Mouse (Mus musculus) adrenal gland, adult 8-10 months (tissue): Measurements from ENCODE around the gene Rmdn2. TPM values are rescaled to one million over a fixed set of nuclear protein-coding genes. Genes with fewer than 3 reads are reported as not detected.

ENCODE experiments used
- DNase-seq: peaks from one replicate; pipeline ENCODE4 v3.0.0; 2022
- total RNA-seq, 4 experiments: library from RNA; stranded (reverse); gene quantifications; 2 replicates each; pipeline ENCODE4 v1.2.4; 2022

Gene Rmdn2
- total RNA-seq, 4 experiments from 2014 or later, result 347 to 537 (median 455) TPM

DNA sequence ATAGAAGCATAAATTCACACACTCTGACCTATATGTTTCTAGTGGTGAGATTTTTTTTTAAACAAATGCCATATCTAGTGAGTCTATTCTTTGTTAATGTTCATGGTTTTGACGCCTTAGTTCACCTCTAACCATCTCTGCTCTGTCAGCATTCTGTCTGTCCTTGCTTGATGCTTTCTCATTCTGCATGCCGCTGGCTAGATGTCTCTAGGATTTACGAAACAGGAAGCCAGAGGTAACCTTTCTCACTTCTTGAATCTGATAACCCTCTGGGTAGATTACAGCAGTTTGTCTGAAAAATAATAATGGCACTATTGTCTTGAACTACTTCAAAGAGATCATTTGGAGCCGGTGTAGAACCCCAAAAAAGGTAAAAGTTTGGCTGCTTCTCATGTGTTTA lies 5.0 kb downstream of the Rmdn2 start:
- no peak for DNase-seq

DNA sequence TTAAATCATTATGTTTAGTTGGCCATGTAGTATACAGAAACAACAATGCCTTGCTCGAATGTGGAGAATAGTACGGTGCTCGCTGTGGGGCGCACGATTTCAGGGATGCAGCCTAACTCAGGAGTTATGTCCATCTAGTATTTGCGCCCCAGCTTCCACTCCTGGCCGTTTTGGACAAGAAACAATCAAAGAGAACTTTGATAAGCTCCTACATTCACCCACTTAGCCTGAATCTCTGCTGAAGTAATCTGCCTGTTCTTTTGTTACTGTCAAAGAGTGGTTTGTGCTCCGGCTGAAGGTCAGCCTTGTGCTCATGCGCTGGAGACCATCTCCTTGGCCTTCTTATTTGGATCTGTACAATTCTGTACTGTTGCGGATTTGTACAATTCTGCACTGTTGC lies 6.8 kb downstream of the Rmdn2 start:
- DNase-seq, result no peak

DNA sequence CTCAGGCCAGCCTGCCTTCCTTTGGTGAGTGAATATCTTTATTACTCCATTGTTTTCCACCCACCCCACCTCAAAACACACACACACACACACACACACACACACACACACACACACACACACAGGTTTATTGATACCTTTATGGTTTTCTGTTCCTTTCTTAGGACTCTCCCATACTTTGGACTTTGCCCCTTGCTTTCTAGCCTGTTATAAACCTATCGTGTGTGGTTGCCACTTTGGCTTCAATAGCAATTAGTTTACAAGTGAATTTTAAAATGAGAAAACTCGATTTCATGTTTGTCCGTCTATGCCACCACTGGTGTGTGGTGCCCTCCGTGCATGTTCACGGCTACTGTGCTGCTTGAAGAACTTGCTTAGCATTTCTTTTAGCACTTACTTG lies 7.3 kb downstream of the Rmdn2 start:
- DNase-seq, result no peak

DNA sequence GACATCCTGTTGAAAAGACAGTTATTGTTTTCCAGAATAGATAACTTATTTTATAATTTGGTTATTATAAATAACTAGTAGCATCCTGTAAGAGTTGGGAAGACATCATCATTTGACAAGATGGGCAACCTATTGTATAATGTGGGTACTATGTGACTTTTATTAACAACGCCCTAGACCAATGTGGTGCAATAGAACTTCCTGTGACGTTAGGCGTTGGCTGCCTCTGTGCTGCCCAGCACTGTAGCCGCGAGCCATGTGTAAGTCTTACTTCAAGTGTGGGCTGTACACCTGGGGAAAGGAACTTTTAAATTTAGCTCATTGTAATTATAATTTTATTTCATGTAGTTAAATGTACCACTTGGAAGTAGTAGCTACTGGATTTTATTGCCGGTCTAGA lies 10.4 kb downstream of the Rmdn2 start:
- no peak for DNase-seq

DNA sequence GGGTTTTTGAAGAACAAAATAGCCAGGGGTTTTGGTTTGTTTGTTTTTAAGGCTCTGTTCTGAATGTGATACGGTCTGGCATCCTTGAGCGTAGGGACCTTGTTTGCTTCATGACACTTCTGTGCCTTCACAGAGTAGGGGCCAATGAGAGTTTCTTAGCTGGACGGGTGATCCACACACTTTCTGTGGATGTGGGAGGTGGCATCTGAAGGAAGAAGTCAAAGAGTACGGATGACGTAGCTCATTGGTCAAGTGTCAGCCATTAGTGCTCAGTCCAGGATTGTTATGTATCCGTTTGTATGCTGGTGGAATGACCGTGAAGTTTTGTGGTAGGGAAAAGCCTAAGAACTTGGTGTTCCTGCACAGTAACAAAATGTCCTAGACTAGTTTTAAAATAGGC lies 10.9 kb downstream of the Rmdn2 start:
- DNase-seq, result no peak

DNA sequence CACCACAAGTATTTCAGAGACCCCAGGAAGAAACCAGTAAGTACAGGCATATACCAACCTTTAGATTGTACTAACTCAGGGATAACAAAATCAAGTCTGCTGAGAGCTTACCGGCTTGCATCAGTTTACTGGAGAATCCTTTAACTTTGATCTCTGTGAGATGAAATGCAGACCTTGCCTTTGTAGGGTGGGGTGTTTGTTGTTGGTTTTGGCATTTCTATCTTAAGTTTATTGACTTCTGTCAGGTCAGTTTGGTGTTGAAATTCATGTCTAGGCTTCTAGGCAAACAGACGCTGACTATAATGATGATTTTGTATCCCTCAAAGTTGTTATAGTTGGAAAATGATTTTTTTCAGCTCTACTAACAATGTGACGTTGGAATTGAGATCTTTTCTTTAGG lies 12.2 kb downstream of the Rmdn2 start:
- no peak for DNase-seq

DNA sequence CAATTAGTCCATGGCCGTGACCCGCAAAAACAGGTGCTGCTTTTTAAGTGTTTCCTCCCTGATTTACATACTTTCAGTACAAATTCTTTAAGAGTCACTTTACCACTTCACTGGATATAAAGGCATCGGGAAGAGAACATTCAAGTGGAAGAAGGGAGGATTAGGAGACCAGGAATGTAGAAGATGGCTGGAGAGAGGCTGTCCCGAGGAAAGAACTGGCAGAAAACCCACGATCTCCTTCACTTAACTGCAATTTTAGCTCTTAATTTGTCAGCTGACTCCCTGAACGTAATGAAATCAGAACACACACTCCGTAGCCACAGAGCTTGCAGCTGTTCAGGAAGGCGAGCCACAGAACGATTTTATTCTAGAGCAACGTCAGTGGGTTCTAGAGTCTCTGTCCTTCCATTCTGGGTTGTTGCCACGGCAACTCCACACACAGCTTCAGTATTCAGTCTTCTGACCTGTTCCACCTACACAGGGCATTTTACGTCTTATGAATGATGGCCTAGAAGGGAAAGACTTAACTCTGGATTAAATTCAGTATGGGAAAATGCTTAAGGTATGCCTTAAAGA lies 14.7 kb downstream of the Rmdn2 start:
- no peak for DNase-seq

DNA sequence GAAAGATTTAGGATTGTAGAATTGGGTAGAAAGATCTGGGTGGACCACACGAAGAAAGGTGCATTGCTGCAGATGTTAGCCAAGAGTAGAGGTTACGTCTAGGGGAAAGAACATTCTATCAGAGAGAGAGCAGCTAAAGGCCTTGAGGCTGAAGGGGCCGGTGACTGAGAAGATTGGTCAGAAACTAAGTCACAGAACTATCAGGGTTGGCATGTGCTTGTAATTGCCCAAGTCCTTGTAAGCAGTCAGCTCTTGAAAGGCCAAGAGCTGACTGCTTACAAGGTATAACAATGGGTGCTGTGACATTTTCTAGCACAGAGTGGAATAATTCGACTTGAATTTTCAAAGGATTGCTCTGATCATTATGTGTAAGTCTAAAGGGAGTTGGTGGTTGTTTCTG lies 38.2 kb downstream of the Rmdn2 start:
- DNase-seq, result peak; percentile 28

DNA sequence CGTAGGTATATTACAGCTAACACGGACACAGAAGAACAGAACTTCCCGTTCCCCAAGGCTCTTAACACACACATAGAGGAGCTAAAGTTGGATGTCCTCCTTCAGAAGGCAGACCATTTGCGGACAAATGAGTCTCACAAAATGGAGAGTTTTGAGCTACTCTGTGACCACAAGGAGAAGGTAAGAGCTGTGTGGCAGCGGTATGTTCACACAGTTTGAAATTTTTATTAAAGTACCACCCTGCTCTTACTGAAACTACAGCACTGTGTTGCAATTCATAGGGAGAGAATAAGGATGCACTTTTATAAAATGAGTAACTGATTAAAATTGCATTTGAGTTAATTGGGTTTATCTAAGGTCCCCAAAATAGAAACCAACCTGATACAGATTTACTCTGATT lies 38.6 kb downstream of the Rmdn2 start:
- no peak for DNase-seq

DNA sequence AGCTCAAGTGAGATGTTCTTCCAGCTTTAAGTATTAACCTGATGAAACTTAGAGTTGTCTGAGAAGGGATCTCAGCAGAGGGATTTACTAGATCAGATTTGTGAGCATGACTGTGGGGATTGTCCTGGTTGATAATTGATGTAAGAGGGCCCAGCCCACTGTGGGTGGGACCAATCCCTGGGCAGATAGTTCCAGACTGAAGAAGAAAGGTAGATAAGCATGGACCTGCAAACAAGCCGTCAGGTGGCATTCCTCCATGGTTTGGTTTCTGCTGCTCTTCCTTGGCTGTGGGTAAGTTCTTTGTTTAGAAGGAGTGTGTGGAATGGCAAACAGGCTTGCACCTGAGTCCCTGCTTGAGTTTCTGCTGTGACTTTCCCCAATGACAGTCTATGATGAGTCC lies 41.5 kb downstream of the Rmdn2 start:
- DNase-seq, result no peak

DNA sequence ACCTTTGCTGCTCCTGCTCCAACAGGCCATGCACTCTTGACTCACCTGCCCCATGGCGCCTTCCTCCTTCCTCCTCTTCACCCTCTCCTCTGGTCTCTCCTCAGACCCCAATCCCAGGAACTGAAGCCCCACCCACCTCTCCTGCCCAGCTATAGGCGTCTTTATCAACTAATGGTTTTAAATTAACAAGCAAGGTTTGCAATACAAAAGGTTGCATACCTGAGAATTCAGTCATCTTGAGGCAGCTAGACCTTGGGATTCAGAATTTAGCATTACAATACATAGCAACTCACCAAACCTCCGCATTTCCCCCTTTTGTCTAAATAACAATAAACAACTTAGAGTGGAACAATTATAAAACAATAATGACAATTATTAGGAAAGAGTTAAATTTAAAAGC lies 42.5 kb downstream of the Rmdn2 start:
- DNase-seq, result no peak

DNA sequence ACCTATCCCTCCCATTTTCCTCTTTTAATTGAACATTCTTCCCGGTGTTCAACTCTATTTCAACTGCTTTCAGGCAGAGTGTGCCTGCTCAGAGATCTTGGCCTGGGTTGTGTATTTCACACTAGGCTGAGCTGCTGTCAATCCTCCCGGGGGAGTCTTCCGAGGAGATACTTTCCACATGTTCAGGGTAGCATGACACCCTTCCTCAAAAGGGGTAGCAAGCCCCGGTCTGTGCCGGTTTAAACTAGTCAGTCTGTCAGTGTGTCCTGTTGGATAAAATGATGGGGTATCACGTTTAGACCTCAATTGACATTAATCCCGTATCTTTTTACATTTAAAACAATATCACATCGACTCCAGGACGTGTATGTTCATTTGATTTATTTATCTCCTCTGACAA lies 46.1 kb downstream of the Rmdn2 start:
- DNase-seq, result no peak

DNA sequence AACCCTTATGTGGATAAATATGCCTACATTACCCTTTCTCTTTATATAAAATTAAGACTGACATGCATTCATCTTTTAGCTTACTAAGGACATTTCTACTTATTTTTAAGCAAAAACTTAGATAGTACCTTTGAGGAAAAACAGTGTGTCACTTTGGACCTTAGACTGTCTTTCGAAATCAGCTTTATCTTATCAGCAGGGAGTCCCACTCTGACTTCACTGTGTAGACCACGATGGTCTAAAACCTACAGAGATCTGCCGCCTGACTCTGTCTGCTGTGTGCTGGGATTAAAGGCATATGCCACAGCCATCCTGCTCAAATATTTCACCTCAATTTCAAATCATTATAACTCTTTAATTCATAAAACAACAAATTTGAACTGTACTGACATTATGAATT lies 46.8 kb downstream of the Rmdn2 start:
- no peak for DNase-seq

DNA sequence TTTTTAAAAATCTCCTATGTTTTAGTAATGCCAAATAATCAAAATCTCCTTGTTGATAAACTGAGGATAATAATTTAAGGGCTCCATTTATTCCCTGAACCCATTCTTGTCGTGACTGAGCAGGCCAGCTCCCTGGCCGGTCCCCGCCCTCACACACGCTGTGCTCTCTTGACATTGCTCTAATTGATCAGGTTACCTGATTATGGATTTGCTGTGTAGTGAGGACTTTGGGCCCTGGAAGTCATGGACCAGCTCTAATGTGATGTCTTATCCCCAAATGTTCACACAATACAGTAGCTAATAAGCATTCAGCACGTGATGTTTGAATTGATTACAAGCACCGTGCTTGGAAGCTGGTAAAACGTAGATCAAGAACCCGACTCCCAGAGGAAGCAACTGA lies 47.2 kb downstream of the Rmdn2 start:
- DNase-seq, result no peak

DNA sequence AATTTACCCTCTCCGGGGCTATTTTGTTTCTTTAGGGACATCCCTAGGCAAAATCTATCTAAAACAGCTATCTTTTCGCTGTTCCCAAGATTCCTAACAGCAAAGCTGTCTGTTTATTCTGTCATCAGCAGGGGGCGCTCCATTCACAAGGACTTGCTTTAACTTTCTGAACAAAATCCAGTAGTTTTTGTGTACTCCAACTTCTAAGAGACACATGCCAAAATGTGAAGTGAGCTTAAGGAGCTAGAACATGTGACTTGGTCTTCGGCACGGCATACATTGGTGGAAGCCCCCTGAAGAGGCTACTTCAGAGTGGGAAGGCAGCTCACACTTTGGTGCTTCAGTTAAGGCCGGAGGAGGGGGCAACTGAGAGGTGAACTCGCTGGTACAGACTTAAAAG lies 49.7 kb downstream of the Rmdn2 start:
- DNase-seq, result peak; percentile 28

DNA sequence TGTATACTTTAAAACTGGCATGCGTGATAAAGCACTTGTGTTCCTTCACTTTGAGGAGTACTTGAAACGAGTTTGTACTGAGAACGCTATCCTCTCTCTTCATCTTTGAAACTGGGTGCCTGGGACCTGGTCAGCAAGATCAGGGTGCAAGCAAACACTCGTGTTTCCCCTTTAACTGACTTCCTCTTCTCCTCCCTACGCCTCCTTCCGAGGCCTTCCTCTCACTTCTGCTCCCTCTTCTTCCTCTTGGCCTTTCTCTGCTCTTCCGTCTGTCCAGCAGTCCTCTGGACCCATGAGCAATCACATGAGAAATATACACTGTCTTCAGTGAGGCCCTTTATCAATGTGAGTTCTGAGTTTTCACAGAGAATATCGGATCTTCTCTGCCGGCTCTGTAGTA lies 50.2 kb downstream of the Rmdn2 start:
- no peak for DNase-seq

DNA sequence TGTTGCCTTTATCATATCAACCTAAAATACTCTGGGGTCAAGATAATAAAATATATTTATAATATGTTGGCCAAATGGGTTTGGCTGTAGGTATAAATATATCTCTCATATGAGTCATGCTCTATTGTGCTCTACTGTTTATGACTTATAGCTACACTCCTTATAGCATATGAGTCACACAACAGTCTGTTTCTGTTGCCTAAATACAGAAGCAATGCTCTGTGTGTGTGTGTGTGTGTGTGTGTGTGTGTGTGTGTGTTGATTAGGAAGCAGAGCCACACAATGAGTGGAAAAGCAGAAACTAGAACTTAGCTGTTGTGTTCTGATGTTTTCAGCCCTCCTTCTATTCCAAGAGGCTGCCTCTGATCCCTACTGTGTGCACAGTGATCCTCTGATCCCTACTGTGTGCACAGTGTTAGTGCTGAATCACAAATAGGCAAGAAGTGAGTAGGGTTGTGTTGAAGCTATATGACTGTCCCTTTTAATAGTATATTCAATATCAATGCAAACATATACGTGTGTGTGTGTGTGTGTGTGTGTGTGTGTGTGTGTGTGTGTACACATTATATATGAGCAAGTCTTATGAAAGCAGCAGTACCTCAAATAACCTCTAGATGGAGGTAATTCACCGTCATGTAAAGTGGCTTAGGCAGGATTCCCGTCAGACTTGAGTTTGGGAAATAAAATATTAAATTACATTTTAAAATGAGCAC lies 51.9 kb downstream of the Rmdn2 start:
- DNase-seq, result no peak

DNA sequence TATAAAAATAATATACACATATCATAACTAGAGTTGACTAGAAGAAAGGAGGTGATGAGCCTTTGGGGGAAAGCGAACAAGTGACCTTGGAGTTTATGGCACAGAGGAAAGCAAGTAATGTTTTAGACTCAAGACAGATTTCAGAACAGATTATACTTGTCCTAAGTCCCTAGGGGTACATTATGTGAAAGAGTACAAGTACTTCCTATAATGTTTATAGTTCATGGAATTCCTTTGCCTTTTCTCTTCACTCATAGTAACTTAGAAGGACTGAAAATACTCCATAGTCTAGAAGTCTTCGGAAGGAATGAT lies 52.4 kb downstream of the Rmdn2 start:
- DNase-seq, result no peak

DNA sequence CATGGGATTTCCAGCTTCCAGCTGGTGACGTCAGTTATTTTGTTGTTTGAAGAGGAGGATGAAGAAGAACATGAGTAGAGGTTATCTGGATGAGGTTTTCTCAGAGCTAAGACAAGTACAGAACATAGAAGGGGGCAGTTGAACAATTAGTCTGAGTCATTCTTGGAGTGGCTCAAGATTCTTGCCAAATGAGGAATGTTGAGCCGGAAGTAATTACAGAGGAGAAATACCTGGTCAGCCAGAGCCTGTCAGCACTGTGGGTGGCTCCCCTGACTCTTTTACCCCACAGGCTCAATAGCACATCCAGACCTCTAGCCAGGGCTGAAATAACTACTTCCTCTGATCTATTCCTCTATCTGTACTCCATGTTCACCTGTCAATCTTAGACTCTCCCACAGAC lies 59.2 kb downstream of the Rmdn2 start:
- DNase-seq, result no peak

DNA sequence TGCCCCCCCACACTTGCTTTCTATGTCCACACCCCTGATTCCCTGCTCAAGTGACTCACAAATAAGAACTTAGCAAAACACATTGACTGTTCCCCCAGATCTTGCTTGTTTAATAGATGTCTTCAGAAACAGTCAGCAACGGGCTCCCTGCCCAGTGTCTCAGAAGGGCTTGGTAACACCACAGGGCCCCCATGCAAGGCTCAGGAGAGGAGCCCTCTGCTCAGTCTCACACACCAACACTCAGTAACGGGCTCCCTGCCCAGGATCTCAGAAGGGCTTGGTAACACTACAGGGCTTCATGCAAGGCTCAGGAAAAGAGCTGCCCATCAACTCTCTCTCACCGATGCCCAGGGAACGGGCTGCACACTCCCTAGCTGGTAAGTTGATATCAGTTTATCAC lies 83.4 kb downstream of the Rmdn2 start:
- DNase-seq, result no peak

DNA sequence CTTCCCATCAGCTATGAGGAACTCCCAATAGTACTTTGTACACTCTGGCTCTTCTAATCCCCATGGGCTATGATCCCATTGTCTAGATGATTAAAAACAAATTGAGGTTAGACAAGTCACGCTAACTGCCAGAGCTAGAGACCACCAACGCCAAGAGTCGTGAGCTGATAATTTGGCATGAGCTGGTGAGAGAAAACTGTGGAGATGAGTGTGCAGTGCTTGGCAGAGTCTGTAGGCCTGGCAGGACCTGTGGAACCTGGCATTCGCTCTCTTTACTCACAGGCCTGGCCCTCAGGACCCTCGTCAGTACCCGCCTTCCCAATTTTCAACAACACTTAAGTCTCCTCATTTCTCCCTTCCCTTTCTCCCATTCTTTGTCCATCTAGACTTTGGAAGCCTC lies 83.9 kb downstream of the Rmdn2 start:
- no peak for DNase-seq

DNA sequence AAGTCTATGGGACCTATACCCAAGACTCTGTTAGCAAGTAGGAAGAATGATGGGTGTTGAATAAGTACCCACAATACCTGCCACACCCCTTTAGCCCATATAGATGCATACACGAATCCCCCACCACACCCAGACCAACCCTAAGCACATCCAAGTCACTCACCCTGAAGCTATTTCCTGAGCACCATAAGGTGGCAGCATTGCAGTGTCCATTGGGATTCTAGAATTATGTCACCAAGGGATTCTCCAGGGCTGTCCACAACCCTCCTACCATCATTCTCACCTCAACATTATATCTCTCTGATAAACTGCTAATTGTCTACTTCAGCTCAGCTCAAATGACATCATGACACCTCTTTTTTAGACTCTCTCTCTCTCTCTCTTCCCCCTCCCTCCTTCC lies 87.5 kb downstream of the Rmdn2 start:
- no peak for DNase-seq

DNA sequence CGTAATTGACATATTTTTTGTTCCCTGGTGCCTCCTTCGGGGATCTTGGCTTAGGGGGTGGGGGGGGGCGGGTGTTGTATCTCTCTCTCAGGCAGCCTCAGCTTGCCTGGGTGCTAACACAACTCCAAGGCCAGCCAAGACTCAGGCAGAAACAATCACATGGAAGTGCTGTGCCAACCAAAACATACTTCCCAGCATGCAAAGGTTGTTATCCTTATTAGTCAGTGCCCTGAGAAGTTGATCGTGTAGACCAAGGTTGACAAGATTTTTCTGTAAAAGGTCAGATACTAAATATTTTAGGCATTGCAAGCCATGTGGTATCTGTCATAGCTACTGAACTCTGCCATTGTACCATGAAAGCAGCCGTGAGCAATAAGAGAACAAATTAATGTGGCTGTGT lies 89.2 kb downstream of the Rmdn2 start:
- DNase-seq, result peak; percentile 55

DNA sequence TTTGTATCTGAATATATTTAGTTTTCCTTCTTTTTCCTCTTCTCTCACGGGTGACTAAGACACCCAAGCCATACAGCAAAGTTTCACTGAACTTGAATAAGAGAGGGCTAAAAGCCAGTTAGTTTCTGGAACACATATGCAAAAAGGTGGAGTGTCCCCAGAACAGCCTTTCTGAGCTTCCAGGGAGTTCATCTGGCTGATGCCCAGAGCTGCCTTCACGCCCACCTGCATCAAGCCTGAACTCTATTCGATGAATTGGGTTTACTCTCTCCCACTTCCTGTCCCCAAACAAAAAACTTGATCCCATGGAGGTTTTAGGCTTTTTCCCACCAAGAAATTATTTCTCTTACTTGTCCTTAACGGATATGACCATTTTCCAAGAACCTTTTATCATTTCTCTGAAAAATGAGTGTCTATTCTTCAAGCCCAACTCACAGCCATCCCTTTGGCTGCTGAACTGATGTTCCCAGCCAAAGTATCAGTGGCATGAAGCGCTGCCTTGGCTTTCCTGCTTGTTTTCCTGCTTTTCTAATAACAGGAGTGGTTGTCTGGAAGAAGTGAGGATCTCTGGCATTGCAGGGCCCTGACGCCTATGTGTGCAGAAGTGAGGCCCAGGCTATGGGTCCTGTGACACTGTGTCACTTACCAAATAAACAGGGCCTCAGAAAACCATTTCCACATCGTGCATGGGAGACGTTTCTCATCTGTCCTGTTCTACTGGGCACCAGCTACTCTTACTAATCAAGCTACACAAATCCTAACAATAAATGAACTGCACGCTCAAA lies 94.2 kb downstream of the Rmdn2 start:
- DNase-seq, result no peak
